Mouse (Mus musculus) kidney, postnatal 36 days (tissue): ENCODE data around the gene Capns1.
"Not testable (repeated sequence)": the region's sequence is repeated elsewhere in the genome, so short reads cannot be mapped to it uniquely, and the experiment has no call there.

ENCODE experiments used
- DNase-seq, 2 experiments: peaks; one replicate each; pipeline ENCODE4 v3.0.0; 2021 to 2022; ENCODE audit warnings: mixed read lengths in 2 of 2

Gene Capns1

GRCm38 (mm10) chr7:30202895-30203690 lies 4.5 kb upstream of the Capns1 start:
- DNase-seq: no peak

GRCm38 (mm10) chr7:30200661-30201060 lies 2.0 kb upstream of the Capns1 start:
- not testable (repeated sequence) for DNase-seq

- DNase-seq: no peak
Measured at GRCm38 (mm10) chr7:30200200-30200599, 1.6 kb upstream of the Capns1 start.

- no peak for DNase-seq
Measured at GRCm38 (mm10) chr7:30199498-30200139, 1.0 kb upstream of the Capns1 start.

DNA sequence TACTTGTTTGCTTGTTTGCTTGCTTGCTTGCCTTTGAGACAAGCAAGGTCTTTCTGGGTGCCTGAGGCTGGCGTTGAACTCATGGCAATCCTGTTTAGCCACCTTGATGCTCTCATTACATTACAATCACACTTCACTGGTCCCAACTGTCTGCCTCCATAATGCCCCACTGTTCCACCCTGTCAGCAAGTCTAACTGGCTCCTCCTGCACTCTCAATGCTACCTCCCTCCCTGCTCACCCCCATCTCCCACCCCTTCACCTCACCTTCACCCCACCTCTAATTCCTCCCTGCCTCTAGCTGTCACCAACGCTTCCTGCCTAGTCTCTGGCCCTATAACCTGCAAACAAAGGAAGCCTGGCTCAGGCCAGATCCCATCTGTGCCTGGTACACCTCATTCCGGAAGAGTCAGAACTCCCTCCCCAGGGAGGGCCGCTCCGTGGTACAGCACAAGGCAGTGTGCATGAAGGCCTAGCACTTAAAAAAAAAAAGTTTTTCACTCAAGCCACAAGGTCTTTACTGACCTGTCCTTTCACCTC lies 950 bp downstream of the Capns1 start:
- peak in 1 of 2 experiments; percentile 37 for DNase-seq

DNA sequence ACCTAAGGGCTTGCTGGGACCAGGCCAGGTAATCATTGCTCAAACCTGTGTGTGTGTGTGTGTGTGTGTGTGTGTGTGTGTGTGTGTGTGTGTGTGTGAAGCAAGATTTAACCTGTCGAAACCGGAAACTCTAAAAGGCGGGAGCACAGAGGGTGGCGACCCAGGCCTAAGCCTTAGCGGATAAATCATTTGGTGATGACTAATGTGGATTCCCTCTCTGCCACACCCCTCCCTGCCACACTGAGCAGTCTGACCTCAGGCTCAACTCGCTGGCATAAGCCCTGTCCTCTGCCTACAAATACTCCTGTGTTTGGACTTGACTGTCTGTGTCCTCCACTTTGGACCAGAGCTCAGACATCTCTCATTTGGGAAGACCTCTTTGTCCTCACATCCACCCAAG lies 2.4 kb downstream of the Capns1 start:
- DNase-seq: no peak

GRCm38 (mm10) chr7:30195461-30195860 lies 3.1 kb downstream of the Capns1 start:
- no peak for DNase-seq

DNA sequence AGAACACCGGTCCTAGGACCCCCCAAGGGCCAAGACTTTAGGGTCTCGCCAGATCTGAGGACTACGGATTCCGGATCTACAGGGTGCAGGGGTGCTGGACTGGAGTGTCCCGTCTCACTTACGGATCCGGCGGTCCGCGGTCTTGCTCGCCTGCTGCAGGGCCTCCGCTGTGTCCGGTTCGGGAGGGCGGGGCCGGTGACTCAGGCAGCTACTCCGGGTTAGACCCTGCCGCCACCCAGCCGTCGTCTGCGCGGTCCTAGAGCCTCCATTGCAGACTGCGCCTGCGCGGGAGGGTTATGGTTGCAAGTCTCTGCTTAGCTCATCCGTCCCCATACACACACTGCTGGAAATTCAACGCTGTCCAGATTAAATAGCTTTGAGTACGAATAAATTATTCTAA lies 3.7 kb downstream of the Capns1 start:
- peak; percentile 97 to 99 for DNase-seq

DNA sequence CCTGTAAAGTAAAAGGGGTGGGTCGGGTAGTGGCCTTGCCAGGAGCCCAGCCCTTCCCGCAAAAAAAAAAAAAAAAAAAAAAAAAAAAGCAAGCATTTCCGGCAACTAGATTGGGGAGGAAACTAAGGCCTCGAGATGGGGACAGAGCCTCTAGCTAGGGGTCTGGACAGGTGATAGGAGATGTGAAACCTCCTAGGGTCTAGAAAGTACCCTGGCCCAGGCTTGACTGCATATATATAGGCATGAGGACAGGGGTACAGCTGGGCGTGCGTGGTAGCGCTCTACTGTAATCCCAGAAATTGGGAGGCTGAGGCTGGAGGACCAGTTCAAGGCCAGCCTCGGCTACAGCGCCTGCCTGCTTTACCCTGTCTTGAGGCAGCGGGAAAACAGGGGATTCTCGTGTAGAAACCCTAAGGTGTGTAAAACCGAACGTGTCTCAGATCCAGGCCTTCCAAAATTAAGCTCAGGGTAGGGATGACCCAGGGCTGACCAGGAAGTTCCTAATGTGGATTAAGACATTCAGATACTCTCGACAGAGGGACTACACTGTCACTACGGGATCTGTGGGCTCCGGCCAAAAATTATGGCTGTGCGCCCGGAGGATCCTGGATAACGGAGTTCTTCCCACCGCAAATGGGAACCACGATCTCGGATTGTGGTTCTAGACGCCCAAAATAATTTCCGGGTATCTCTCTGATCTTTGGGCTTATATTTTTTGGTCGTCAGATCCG lies 4.3 kb downstream of the Capns1 start:
- peak in 1 of 2 experiments; percentile 66 for DNase-seq

DNA sequence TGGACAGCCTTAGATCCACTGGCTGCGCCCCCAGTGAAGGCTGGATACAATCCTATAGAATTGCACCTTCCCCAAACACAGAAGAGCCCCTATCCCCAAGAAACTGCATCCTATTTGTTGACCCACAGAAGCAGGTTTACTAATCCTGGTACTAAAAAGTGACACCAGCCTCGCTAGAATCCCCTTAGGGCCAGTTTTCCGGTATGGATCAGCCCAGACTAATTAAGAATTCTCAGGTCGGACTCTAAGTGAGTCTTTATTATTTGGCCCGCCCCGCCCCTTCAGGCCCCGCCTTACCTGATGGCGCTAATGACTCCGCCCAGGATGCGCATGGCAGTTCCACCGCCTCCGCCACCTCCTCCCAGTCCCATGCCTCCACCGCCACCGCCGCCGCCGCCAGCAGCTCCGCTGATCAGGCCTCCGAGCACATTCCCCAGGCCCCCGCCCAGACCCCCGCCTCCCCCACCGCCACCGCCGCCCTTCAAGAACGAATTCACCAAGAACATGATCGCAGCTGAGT lies 5.0 kb downstream of the Capns1 start:
- DNase-seq: peak; percentile 90 to 91

DNA sequence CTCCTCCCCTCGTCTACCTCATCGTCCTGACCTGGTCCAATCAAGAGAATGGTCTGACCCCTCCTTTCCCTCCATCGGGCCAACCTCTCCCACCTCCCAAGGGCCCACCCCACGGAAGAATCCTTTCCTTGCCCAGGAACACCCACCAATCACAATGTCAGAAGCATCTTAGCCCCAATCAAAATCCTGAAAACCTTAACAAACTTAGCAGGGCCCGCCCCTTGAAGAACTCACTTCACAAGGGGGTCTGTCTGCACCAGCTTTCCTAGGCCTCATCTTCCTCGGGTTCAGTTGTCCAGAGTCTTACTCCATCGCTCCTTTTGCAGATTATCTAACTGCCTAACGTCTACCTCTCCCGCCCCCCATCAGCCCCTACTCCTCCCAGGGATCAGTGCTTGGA lies 5.6 kb downstream of the Capns1 start:
- DNase-seq: no peak

- DNase-seq: no peak
Measured at GRCm38 (mm10) chr7:30192088-30192487, 6.5 kb downstream of the Capns1 start.

GRCm38 (mm10) chr7:30189116-30189491 lies 9.5 kb downstream of the Capns1 start:
- DNase-seq: no peak

DNA sequence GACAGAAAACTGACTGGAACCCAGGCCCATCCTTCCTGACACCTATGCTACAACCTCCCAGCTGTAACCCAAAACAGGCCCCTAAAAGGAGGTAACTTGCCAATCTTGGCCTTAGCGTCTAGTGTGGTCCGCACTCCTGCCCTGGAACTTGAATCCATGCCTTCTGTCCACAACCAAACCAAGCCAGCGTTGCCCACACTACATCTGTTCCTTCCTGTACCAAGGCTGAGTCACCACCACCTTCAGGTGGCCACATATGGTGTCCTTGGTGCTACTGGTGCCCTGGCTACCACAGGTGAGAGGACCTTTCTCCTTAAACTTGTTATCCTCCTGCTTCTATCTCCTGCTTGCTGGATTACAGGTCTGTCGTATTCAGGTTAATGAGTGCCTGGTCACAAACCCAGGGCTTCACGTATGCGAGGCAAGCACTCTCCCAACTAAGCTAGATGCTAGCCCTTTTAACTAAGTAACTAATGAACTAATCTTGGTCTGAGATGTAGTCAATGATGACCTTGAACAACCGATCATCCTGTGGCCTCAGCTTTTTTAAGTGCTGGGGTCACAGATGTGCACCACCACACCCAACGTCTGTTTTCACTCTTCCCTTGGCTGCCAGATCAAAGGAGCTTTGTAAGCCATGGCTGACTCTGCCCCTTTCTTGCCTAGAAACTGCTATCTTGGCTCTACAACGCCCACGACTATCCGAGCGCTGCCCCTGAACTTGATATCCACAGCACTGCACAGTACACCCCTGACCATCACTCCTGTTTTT lies 10.1 kb downstream of the Capns1 start:
- DNase-seq: no peak

DNA sequence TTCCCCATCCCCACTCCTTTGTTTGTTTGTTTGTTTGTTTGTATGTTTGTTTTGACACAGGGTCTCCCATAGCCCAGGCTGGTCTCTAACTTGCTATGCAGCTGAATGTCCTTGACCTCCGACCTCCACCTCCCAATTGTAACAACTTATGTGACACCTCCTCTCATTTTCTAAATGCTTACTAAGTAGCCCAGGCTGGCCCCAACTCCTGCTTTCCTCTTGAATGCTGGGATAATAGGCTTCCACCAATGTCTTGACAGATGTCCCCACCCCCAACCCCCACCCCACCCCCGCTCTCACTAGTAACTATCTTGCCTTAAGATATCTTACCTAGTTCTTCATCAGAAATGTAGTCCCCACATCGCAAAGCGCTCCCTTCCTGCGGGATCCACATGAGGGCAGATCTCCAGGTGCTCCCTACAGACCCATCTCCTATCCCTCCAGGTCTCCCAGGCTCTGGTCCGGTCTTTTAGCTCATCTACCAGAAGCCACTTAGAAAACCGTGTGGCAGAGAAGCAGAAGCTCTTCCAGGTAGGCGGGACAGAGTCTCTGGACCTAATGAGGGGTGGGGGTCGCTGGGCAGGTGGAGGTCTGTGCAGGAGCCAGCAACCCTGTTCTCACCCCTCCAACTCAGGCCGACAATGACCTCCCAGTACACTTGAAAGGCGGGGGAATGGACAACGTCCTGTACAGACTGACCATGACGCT lies 13.8 kb downstream of the Capns1 start:
- no peak for DNase-seq

DNA sequence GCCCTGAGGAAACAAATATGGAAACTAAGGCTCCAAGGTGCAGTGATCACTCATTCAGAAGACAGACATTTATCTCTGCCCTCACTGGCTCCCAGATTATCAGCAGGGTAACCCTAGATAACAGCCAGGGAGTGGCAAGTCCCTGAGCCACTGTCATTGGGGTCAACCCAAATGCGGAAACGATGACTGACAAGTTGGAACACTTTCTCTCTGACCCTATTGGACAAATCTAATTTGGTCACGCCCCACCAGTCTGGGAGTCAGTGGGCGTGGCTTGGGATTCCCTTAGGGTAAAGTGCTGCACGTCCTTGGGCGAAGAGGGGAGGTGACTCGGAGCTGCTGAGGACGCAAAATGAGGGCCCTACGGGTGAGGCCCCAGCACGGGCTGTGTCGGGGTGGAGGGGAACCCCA lies 14.7 kb downstream of the Capns1 start, which contains the start of gene Cox7a1:
TSS of gene Cox7a1 (plus strand) at position 266 of the 411 bp plus-strand sequence.
- peak; percentile 92 to 94 for DNase-seq

- not testable (repeated sequence) for DNase-seq
Measured at GRCm38 (mm10) chr7:30183189-30183588, 15.4 kb downstream of the Capns1 start.

DNA sequence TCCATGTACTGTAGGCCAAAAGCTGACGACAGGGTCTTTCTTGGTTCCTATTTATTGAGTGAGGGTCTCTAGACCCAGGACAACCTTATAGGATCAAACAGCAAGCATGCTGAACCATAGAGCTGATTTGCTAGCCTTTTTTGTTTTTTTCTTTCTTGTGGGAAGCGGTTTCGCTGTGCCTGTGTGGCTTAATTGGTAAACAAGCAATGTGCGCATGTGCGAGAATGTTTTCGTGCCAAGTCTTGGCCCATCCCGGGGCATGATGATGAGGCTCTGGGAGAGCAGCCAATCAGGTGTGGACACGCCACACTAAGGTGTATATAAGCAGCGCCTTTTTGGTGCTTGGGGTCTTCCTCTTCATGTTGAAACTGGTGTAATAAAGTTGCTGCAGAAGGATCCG lies 16.7 kb downstream of the Capns1 start:
- DNase-seq: not testable (repeated sequence)

DNA sequence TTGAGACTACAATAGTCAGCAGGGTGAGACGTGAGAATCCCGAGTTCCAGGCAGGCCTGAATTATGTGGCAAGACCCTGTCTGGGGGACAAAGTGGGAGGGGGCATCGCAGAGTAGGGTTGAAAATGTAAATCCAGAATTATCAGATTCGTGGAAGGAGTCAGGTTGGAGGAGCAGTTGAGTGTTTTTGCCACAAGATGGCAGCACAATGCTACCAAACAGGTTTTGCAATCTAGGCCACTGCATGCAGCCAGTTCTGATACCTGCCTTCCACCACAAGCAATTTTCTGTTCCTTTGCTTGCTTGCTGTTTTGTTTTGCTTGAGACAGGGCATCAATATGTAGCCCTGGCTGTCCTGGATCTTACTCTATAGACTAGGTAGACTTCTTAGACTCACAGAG lies 17.3 kb downstream of the Capns1 start:
- DNase-seq: peak; percentile 72 to 85

DNA sequence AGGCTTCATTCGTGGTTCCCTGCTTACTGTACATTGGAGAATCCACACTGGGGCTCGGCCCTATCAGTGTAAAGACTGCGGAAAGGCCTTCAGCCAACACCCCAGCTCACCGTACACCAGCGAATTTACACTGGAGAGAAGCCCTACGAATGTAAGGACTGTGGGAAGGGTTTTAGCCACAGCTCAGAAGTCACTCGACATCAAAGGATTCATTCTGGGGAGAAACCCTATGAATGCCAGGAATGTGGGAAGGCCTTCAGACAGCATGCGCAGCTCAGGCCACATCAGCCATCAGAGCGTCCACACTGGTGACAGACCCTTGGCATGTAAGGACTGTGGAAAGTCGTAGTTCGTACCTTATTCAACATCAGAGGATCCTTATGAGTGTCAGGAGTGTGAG lies 20.4 kb downstream of the Capns1 start:
- DNase-seq: no peak

DNA sequence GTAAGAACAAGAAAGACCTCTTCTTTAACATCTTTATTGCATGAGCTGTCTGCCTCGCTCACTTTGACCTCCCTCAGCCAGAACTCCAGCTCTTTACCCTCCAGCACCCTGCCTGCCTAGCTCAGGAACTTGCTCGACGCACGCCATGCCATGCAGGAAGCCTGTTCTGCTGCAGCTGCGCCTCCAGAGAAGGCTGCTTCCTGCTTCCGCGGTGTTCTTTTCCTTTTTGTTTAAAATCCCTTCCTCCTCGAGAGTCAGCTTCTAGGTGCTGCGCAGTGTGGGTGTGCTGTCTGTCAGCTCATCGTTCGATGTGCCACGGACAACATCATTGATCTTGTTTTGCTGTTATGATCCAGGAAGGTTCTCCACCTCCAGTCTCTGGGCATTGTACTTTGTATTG lies 22.1 kb downstream of the Capns1 start:
- DNase-seq: no peak
